Mouse (Mus musculus): ENCODE results near the gene Capns2.
"Not testable (repeated sequence)": the region's sequence is repeated elsewhere in the genome, so short reads cannot be mapped to it uniquely, and the experiment has no call there.

The Capns2 gene

DNA sequence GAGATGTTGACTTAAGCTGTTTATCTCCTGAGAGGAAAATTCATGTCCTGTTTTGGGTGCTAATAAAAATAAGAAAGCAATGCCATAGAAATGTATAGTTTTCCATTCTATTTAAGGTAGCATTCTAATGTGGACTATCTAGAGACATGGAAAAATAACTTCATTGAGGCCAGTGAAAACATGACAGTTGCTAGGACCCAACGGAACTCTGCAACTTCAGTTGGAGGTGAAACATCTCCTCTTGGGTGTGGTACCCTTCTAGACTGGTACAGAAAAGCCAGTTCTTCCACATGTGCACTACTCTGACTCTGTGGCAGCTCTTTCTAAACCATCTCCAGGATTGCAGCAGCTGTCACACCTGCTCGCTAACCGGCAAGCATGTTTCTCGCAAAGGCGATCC is at the start of gene Capns2:
Gene Capns2, plus strand, starts transcription at position 301 of the 400 bp plus-strand sequence.
- CTCF ChIA-PET, result no interaction called here

DNA sequence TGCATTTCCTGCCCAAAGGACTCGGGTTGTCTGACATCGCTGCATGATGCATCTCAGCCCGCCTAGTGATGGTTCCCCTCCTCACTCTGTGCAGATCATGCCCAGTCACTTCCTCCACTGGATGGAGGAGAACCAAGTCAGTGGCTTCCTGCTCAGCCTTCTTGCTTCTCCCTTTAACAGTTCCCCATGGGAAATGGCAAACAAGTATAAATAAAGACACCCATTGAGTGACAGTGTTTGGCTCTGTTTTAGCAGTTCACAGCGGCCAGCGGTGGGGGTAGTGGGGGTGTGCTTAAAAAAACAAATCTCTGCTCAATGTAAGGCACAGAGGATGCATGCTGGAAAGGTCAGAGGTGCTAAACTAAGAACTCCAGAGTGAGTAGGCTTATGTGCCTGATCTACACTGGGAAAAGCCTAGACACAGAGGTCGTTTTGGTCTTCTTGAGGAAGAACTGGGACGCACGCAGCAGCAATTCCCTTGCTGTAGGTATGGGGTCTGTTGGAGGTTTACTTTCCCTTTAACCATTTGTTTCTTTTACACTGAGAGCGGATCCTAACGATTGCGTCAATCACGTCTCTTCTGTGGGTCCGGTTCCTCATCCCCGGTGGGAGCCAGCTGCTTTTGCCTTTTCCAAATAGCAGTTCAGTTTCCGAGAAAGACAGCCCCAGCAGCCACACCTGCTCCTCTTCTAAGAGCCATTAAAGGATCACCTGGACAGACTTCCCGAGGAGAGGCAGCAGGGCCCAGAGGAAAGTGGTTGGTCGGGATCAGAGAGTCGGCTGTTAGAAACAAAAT is 47.8 kb upstream of the Capns2 start:
- CTCF ChIA-PET, result no interaction called here

DNA sequence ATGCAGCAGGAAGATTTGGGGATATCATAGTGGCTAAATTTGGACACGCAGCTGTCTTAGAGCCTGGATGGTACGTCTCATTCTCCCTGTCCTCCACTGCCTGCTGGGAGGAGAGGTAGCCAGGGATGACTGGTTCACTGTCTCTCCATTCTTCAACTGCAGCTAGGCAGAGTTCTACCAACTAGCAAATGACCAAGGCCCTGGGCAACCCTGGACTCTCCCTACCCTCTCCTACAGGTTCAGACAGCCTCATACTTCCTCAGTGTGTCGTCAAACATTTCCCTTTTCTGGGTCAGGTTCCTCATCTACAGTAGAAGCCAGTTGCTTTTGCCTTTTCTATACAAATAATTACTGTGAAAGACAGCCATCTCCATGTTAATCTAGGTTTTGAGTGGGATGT is 46.5 kb upstream of the Capns2 start:
- CTCF ChIA-PET, result no interaction called here

DNA sequence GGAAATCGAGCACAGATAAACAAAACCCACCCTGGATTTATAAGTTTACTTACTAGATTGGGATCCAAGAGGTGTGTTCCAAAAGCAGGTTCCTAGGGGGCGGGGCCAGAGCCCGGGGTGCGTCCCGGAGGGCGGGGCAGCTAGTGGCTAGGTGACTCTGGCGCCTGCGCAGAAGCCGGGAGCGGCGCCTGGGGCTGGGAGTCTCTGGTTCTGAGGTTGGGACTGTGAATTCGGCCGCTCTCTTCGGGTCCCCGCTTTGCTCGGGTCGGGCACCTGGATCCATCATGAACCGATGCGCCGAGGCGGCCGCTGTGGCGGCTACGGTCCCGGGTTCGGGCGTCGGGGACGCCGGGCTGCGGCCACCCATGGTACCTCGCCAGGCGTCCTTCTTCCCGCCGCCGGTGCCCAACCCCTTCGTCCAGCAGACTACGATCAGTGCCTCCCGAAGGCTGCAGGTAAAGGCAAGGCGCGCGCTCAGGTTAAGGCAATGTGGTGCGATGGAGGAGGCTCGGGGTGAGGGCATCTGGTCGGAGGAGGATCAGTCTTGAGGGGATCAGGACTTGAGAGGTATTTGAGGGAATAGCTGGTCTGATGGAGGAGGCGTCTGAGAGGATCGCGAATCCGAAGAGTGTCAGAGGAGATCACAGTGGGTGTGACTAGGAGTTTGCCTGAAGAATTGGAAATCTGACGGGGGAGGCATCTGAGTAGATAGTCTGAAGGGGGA is 45.9 kb upstream of the Capns2 start, which contains the start of gene Lpcat2:
Gene Lpcat2, plus strand, starts transcription at position 169 of the 724 bp plus-strand sequence.
- CTCF ChIA-PET, result no interaction called here

- CTCF ChIA-PET, result no interaction called here
Measured at GRCm38 (mm10) chr8:92856273-92856986, 44.8 kb upstream of the Capns2 start.

GRCm38 (mm10) chr8:92858475-92859182 is 42.6 kb upstream of the Capns2 start:
- CTCF ChIA-PET, result no interaction called here

DNA sequence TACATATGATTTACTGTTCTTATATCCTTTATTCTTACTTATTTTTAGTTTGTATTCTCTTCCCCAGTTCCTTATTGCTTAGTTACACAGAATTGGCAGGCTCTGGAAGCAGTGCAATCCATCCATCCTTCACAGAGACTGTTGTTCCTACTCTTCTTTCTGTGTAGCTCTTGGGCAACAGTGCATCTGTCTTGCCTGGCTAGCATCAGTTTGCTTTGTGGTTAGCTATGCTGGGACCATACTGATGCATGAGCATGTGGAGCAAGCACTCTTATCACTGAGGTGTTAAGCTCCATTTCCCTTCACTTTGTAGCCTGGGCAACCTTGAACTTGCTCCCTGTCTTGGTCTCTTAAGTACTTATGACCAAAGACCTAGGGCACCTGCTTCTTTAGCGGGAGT is 39.2 kb upstream of the Capns2 start:
- CTCF ChIA-PET, result no interaction called here

GRCm38 (mm10) chr8:92870281-92870680 is 30.9 kb upstream of the Capns2 start:
- CTCF ChIA-PET, result no interaction called here

DNA sequence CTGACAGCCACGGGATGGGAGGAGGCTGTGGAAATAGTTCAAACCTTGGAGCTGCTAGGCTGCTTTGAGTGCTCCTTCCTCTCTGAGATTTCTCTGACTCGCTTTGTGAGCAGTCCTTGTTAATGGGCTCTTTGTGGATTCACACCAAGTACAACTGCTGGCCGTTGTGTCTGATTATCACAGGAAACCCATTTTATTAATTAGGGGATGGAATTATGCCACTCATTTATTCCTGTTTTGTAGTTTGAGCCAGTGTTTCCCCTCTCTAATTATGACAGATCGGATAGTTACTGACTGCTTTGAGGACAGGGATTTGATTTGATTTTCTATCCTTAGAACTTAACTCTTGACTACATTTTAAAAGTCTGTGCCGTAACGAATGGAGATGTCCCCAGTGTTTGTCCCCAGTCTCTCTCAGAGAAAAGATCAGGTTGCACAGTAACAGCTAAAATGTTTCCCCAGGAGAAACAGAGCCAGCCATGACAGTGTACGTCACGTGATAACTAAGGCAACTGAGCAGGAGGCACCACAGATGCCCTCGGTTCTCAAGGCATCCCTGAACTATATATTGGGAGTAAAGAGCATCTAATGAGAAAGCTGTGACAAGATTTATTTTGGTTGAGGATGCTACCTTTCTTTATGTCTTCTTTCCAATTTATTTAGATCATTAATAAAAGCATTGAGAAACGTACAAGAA is 29.0 kb upstream of the Capns2 start:
- CTCF ChIA-PET, result no interaction called here

- CTCF ChIA-PET, result no interaction called here
Measured at GRCm38 (mm10) chr8:92875795-92876194, 25.4 kb upstream of the Capns2 start.

DNA sequence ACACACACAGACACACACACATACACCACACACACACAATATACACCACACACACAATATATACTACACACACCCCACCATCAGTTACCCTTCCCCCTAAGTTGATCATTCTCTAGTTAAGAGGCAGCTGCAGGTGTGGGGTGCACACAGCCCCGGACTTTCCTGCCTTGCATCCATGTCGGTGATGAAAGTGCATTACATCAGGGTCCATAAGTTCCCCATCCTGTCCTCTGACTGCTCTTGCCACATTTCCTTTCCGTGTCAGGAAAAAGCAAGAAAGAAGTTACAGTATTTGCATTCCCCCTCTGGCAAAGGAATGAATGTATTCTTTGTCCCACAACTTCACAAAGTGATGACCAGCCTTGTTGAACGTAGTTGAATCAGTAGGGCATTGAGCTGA is 20.0 kb upstream of the Capns2 start:
- CTCF ChIA-PET, result no interaction called here

DNA sequence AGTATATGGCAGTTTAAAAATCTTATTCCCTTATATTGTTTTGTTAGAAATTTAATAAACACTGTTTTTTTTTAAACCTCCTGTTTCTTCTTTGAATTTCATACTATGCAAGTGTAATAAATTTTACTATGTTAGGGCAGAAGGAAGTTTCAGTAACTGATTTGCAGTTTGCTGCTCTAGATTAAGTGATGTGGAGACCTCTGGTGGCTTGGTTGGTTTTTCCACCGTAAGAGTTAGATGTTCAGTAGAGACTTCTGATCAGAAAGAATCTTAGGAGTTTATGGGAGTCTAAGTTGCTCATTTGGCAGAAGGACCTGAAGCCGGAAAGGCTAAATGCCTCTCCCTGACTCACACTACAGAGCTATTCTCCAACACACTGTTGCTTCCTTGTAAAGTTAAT is 17.4 kb upstream of the Capns2 start:
- CTCF ChIA-PET, result no interaction called here

- CTCF ChIA-PET, result not testable (repeated sequence)
Measured at GRCm38 (mm10) chr8:92892216-92892615, 9.0 kb upstream of the Capns2 start.

- CTCF ChIA-PET, result no interaction called here
Measured at GRCm38 (mm10) chr8:92893870-92894269, 7.3 kb upstream of the Capns2 start.

- CTCF ChIA-PET, result no interaction called here
Measured at GRCm38 (mm10) chr8:92895053-92895452, 6.2 kb upstream of the Capns2 start.

- CTCF ChIA-PET, result no interaction called here
Measured at GRCm38 (mm10) chr8:92896056-92896455, 5.2 kb upstream of the Capns2 start.

- CTCF ChIA-PET, result no interaction called here
Measured at GRCm38 (mm10) chr8:92896611-92897010, 4.6 kb upstream of the Capns2 start.

GRCm38 (mm10) chr8:92897794-92898193 is 3.4 kb upstream of the Capns2 start:
- CTCF ChIA-PET, result no interaction called here

DNA sequence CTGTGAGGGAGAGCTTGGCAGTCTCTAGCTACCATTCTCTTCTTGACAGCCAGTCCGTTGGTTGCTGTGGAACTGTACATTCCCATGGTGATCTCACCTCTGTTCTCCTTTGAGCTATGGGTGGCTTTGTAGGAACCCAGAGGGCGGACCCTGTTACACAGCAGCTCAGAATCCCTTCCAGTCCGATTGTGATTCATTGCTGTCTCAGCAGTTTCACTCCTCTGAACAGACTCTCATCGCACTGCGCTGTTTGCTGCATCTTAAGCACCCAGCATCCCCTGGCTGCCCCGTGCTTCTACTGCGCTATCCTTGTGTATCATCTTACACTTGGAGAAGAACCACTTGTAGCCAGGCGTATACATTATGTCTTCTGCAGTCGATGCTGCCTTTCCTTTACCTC is 1.6 kb upstream of the Capns2 start:
- CTCF ChIA-PET, result no interaction called here

- CTCF ChIA-PET, result no interaction called here
Measured at GRCm38 (mm10) chr8:92902981-92903380, 1.8 kb downstream of the Capns2 start.

DNA sequence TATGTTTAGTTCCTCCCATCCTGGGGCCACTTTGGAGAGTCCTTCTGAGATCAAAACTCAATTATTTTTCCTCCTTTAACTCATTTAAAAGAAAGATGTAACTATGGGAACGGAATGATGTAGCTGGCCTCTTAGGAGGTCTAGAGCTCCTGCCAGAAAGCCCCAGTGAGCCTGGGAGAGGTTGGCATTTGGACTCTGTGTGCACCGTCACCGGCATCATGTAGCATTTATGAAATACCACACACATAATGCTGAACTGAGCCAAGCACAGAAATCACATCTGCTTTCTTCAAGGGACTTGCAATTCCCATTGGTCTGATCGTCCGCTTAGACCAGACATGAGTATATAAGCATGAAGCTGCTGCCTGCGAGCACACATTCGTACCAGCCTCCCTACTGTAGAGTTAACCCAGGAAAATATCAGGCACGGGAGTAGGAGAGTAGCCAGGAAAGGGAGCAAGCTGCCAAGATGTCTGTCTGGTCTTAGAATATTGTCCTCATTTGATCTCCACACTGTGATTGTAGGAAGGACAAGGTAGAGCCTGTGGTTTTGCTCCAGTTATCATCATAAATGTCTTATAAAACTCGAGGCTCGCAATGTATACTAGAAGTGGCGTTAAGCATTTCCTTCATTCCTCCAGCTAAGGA is 2.4 kb downstream of the Capns2 start:
- CTCF ChIA-PET, result no interaction called here
